19 mouse cellular contexts compared by ENCODE assay signal in the genomic region with DNA sequence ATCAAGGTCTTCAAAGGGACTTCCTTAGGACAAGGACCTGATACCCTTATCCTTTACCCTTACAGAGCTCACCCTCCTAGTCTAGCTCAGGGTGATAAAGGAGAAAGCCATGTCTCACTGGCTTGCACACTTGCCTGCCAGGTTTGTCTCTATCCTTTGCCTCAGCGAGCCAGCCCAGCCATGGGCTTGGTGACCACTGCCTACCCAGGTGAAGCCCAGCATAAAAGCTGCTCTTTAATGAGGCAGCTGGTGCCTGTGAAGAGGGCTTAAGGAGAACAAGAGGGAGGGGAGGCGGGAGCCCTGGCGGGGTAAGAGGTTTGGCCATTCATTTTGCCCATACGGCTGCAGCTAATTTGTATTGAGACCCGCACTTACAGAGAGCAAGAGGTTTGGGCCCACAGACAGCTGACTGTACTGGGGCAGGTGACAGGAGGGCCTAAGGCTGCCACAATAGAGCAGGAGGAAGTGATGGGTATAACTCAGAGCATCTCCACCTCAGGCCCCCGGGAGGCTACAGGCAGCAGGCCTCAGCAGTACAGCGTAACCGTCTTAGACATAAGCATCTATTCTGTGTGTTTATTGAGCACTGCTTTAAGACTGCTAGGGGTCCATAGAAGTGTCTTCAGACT.
DNase-seq lines count a peak whose midpoint lies in the region; ATAC-seq and TF ChIP-seq lines count a peak whose summit lies in the region.
"Had no signal": no experiment of that assay in that cellular context is flagged by ENCODE, and none has a peak within 500 bp of the region (broad histone marks: within the 10 kb centered on the region; RNA-seq: fewer than 3 reads in every experiment).

No protein-coding gene starts in this region.

- H3K9ac ChIP-seq in forebrain, postnatal 0 days = no peak overlapping the region
- H3K9ac ChIP-seq in heart, embryonic 12.5 days = no peak overlapping the region
- H3K9ac ChIP-seq in midbrain, embryonic 13.5 days (replicated peaks) = no peak overlapping the region
- H3K9ac ChIP-seq: embryonic facial prominence, embryonic 15.5 days; hindbrain, embryonic 14.5 days; intestine, embryonic 15.5 days had no signal

- H3K4me3 ChIP-seq in forebrain, embryonic 10.5 days = no peak overlapping the region
- no peak overlapping the region for H3K4me3 ChIP-seq in forebrain, postnatal 0 days (ENCODE audit: low read depth, low read length)
- H3K4me3 ChIP-seq in heart, embryonic 12.5 days = no peak overlapping the region
- no peak overlapping the region for H3K4me3 ChIP-seq in midbrain, embryonic 13.5 days (replicated peaks)
- no peak overlapping the region for H3K4me3 ChIP-seq in midbrain, embryonic 10.5 days
- H3K4me3 ChIP-seq: embryonic facial prominence, embryonic 15.5 days; erythroblast, embryonic 14.5 days; gastrocnemius, adult 2 months; hindbrain, embryonic 10.5 days; intestine, embryonic 15.5 days had no signal

- H3K9me3 ChIP-seq in forebrain, embryonic 10.5 days = no peaks in the 10 kb centered on the region
- no peaks in the 10 kb centered on the region for H3K9me3 ChIP-seq in forebrain, postnatal 0 days (ENCODE audit: low read length)
- no peaks in the 10 kb centered on the region for H3K9me3 ChIP-seq in heart, embryonic 12.5 days (replicated peaks)
- no peaks in the 10 kb centered on the region for H3K9me3 ChIP-seq in midbrain, embryonic 13.5 days
- no peaks in the 10 kb centered on the region for H3K9me3 ChIP-seq in midbrain, embryonic 10.5 days (replicated peaks)
- H3K9me3 ChIP-seq: embryonic facial prominence, embryonic 15.5 days; hindbrain, embryonic 10.5 days; intestine, embryonic 15.5 days had no signal

- no peaks in the 10 kb centered on the region for H3K27me3 ChIP-seq in forebrain, embryonic 10.5 days (ENCODE audit: poor library complexity, severe bottlenecking)
- H3K27me3 ChIP-seq in forebrain, postnatal 0 days (ENCODE audit: insufficient read depth, low read length) = no peaks in the 10 kb centered on the region
- H3K27me3 ChIP-seq in heart, embryonic 12.5 days (replicated peaks) = no peaks in the 10 kb centered on the region
- no peaks in the 10 kb centered on the region for H3K27me3 ChIP-seq in midbrain, embryonic 13.5 days
- H3K27me3 ChIP-seq in midbrain, embryonic 10.5 days (ENCODE audit: low read depth, poor library complexity, severe bottlenecking) = no peaks in the 10 kb centered on the region
- H3K27me3 ChIP-seq: embryonic facial prominence, embryonic 15.5 days; intestine, embryonic 15.5 days had no signal

- H3K4me1 ChIP-seq in forebrain, embryonic 10.5 days = peaks cover 20% of the 10 kb centered on the region
- H3K4me1 ChIP-seq in forebrain, postnatal 0 days (ENCODE audit: insufficient read depth) = no peaks in the 10 kb centered on the region
- H3K4me1 ChIP-seq in heart, embryonic 12.5 days (replicated peaks) = peaks cover 13% of the 10 kb centered on the region
- H3K4me1 ChIP-seq in midbrain, embryonic 13.5 days (replicated peaks) = peaks cover 9% of the 10 kb centered on the region
- H3K4me1 ChIP-seq in midbrain, embryonic 10.5 days = peaks cover 17% of the 10 kb centered on the region

- H3K4me2 ChIP-seq in forebrain, postnatal 0 days (ENCODE audit: low read depth) = no peak overlapping the region
- no peak overlapping the region for H3K4me2 ChIP-seq in heart, embryonic 12.5 days
- no peak overlapping the region for H3K4me2 ChIP-seq in midbrain, embryonic 13.5 days (replicated peaks)
- H3K4me2 ChIP-seq: embryonic facial prominence, embryonic 15.5 days; heart, embryonic 11.5 days; hindbrain, embryonic 14.5 days; intestine, embryonic 15.5 days had no signal

- peak overlapping the region; percentile 51; the same call in 1 of the 2 replicates for H3K27ac ChIP-seq in forebrain, embryonic 10.5 days
- no peak overlapping the region for H3K27ac ChIP-seq in forebrain, postnatal 0 days (ENCODE audit: low read depth, low read length)
- H3K27ac ChIP-seq in heart, embryonic 12.5 days (ENCODE audit: poor library complexity, severe bottlenecking) = no peak overlapping the region
- no peak overlapping the region for H3K27ac ChIP-seq in midbrain, embryonic 13.5 days
- H3K27ac ChIP-seq in midbrain, embryonic 10.5 days (replicated peaks) = no peak overlapping the region
- H3K27ac ChIP-seq: embryonic facial prominence, embryonic 15.5 days; gastrocnemius, adult 2 months; hindbrain, embryonic 10.5 days; hindbrain, embryonic 14.5 days; intestine, embryonic 15.5 days had no signal

- no peak for DNase-seq in forebrain, embryonic 10.5 days (ENCODE audit: extremely low spot score, low spot score)
- DNase-seq in forebrain, postnatal 0 days = no peak
- no peak for DNase-seq in heart, adult 18-20 months
- no peak for DNase-seq in midbrain, embryonic 10.5 days (ENCODE audit: low spot score)
- no peak for DNase-seq in thymus, postnatal 36 days
- DNase-seq: adrenal gland, postnatal 10 days; cerebellum, adult 18-20 months; cerebellum, adult 9-11 months; cerebellum, postnatal 36 days; gastrocnemius, adult 2 months; gastrocnemius, postnatal 25 days had no signal

- TF ChIP-seq CTCF in forebrain, postnatal 0 days (IDR thresholded peaks at IDR 0.05; ENCODE audit: low read depth) = no peak

- H3K36me3 ChIP-seq in forebrain, embryonic 10.5 days (replicated peaks) = peaks cover 9% of the 10 kb centered on the region
- H3K36me3 ChIP-seq in forebrain, postnatal 0 days (ENCODE audit: insufficient read depth) = no peaks in the 10 kb centered on the region
- peaks cover 16% of the 10 kb centered on the region for H3K36me3 ChIP-seq in heart, embryonic 12.5 days
- H3K36me3 ChIP-seq in midbrain, embryonic 13.5 days = no peaks in the 10 kb centered on the region
- H3K36me3 ChIP-seq in midbrain, embryonic 10.5 days = no peaks in the 10 kb centered on the region
- H3K36me3 ChIP-seq: embryonic facial prominence, embryonic 15.5 days; hindbrain, embryonic 10.5 days; intestine, embryonic 15.5 days had no signal

- no peak for ATAC-seq in forebrain, postnatal 0 days
- 0 out of 2 replicates have a peak, but pooled peaks have one; percentile 40 for ATAC-seq in heart, embryonic 12.5 days (ENCODE audit: insufficient number of reproducible peaks, low FRiP score)
- peak; percentile 67 for ATAC-seq in midbrain, embryonic 13.5 days
- ATAC-seq: intestine, embryonic 15.5 days had no signal

- WGBS in forebrain, embryonic 10.5 days = 45% methylated on average over 8 of the region's 8 CpGs
- 31% methylated on average over 8 of the region's 8 CpGs for WGBS in forebrain, postnatal 0 days
- 91% methylated on average over 8 of the region's 8 CpGs for WGBS in heart, embryonic 12.5 days
- 41% methylated on average over 8 of the region's 8 CpGs for WGBS in midbrain, embryonic 13.5 days
- WGBS in midbrain, embryonic 10.5 days = 63% methylated on average over 8 of the region's 8 CpGs
